Mouse (Mus musculus) CH12.LX (cell line): ENCODE data around the gene Pde4d. TPM values are rescaled to one million over a fixed set of nuclear protein-coding genes. Genes with fewer than 3 reads are reported as not detected.

Source experiments
- DNase-seq: peaks from one replicate; pipeline ENCODE4 v3.0.0-alpha.2; 2013; ENCODE audit errors: extremely low read depth
- H3K27ac ChIP-seq: 2 replicates; pipeline ENCODE4 v1.5.1; 2012; ENCODE audit warnings: low read depth, mild to moderate bottlenecking, control low read depth, moderate library complexity; ENCODE audit not compliant: insufficient read depth
- H3K27me3 ChIP-seq: replicated peaks from 2 replicates; pipeline ENCODE3; 2012; ENCODE audit warnings: inconsistent platforms
- H3K36me3 ChIP-seq, 2 experiments: replicated peaks in 1 of 2; 2 replicates each; pipeline versions ENCODE3 to v1.6.1; 2012; ENCODE audit warnings: inconsistent platforms in 1 of 2, low read length in 1 of 2, mild to moderate bottlenecking in 1 of 2, mixed read lengths in 1 of 2, moderate library complexity in 1 of 2; ENCODE audit not compliant: control insufficient read depth in 1 of 2, insufficient read depth in 1 of 2
- H3K4me1 ChIP-seq, 2 experiments: 2 replicates each; pipeline ENCODE4 v1.6.1; 2012; ENCODE audit warnings: inconsistent platforms in 1 of 2, moderate library complexity in 1 of 2; ENCODE audit not compliant: insufficient read depth in 2 of 2, control insufficient read depth in 1 of 2
- H3K4me2 ChIP-seq: 2 replicates; pipeline ENCODE4 v1.6.1; 2012; ENCODE audit warnings: low read depth, mild to moderate bottlenecking, control low read depth; ENCODE audit not compliant: poor library complexity, insufficient read depth, severe bottlenecking
- H3K4me3 ChIP-seq, 3 experiments: fragments of 150-350 bp in 1 of 3; sonication (generic) in 1 of 3; replicated peaks in 1 of 3; 2 replicates each; pipeline versions ENCODE3 to v1.5.1; 2011 to 2012; ENCODE audit warnings: low read depth in 2 of 3, low read length in 2 of 3, mild to moderate bottlenecking in 2 of 3, moderate library complexity in 2 of 3, control low read depth in 1 of 3, improper control_type of control experiment in 1 of 3, inconsistent platforms in 1 of 3, mixed read lengths in 1 of 3; ENCODE audit not compliant: poor library complexity in 1 of 3
- H3K79me2 ChIP-seq: replicated peaks from 2 replicates; pipeline ENCODE4 v1.6.1; 2012; ENCODE audit warnings: mild to moderate bottlenecking, moderate library complexity; ENCODE audit not compliant: control insufficient read depth, poor library complexity, insufficient read depth, severe bottlenecking; ENCODE audit errors: extremely low read depth
- H3K9ac ChIP-seq: 2 replicates; pipeline ENCODE4 v1.6.1; 2012; ENCODE audit warnings: low read depth, mild to moderate bottlenecking, control low read depth, moderate library complexity; ENCODE audit not compliant: insufficient read depth
- H3K9me3 ChIP-seq: replicated peaks from 2 replicates; pipeline ENCODE3; 2012; ENCODE audit warnings: low read length, inconsistent platforms, mixed read lengths
- CHD1 ChIP-seq: IDR thresholded peaks from 2 replicates; pipeline ENCODE4 v1.6.1; 2012; ENCODE audit warnings: low read depth, low read length, improper control_type of control experiment, inconsistent platforms
- CHD2 ChIP-seq: IDR thresholded peaks from 2 replicates; pipeline ENCODE4 v1.6.1; 2011; ENCODE audit warnings: low read length, improper control_type of control experiment
- CTCF ChIP-seq, 2 experiments: IDR thresholded peaks in 1 of 2; conservative IDR thresholded peaks in 1 of 2; 2 replicates each; pipeline ENCODE4 v1.5.1; 2011 to 2012; ENCODE audit warnings: low read depth in 2 of 2, low read length in 2 of 2, improper control_type of control experiment in 1 of 2, inconsistent platforms in 1 of 2, mild to moderate bottlenecking in 1 of 2, moderate library complexity in 1 of 2
- GABPA ChIP-seq: IDR thresholded peaks from 2 replicates; pipeline ENCODE4 v1.6.1; 2012; ENCODE audit warnings: low read depth, low read length, improper control_type of control experiment, inconsistent platforms; ENCODE audit not compliant: insufficient replicate concordance
- HCFC1 ChIP-seq: IDR thresholded peaks from 2 replicates; pipeline ENCODE4 v1.6.1; 2012; ENCODE audit warnings: low read depth, mild to moderate bottlenecking, inconsistent platforms, low read length, improper control_type of control experiment
- IRF4 ChIP-seq: IDR thresholded peaks from 2 replicates; pipeline ENCODE4 v1.6.1; 2014; ENCODE audit warnings: low read depth, mild to moderate bottlenecking, inconsistent platforms, low read length, improper control_type of control experiment
- KAT2A ChIP-seq: IDR thresholded peaks from 2 replicates; pipeline ENCODE4 v1.6.1; 2012; ENCODE audit warnings: low read length, improper control_type of control experiment, inconsistent platforms; ENCODE audit not compliant: insufficient replicate concordance
- MAZ ChIP-seq: IDR thresholded peaks from 2 replicates; pipeline ENCODE4 v1.6.1; 2012; ENCODE audit warnings: low read depth, mild to moderate bottlenecking, inconsistent platforms, low read length, improper control_type of control experiment, moderate library complexity
- MEF2A ChIP-seq: IDR thresholded peaks from 2 replicates; pipeline ENCODE4 v1.6.1; 2014; ENCODE audit warnings: low read depth, mild to moderate bottlenecking, inconsistent platforms, low read length, improper control_type of control experiment, borderline replicate concordance
- NRF1 ChIP-seq: IDR thresholded peaks from 2 replicates; pipeline ENCODE4 v1.6.1; 2014; ENCODE audit warnings: low read depth, mild to moderate bottlenecking, inconsistent platforms, low read length, improper control_type of control experiment, moderate library complexity
- POLR2A ChIP-seq: IDR thresholded peaks from 2 replicates; pipeline ENCODE4 v1.6.1; 2011; ENCODE audit warnings: low read depth, mild to moderate bottlenecking, improper control_type of control experiment, low read length
- POLR2AphosphoS2 ChIP-seq: IDR thresholded peaks from 2 replicates; pipeline ENCODE4 v1.6.1; 2011; ENCODE audit warnings: low read depth, low read length, improper control_type of control experiment
- RAD21 ChIP-seq: IDR thresholded peaks from 2 replicates; pipeline ENCODE4 v1.6.1; 2011; ENCODE audit warnings: low read depth, mild to moderate bottlenecking, low read length, improper control_type of control experiment, moderate library complexity
- SMC3 ChIP-seq: IDR thresholded peaks from 2 replicates; pipeline ENCODE4 v1.6.1; 2011; ENCODE audit warnings: low read depth, low read length, improper control_type of control experiment
- TBP ChIP-seq: conservative IDR thresholded peaks from 2 replicates; pipeline ENCODE4 v1.6.1; 2011; ENCODE audit warnings: low read depth, low read length, improper control_type of control experiment
- TCF12 ChIP-seq: IDR thresholded peaks from 2 replicates; pipeline ENCODE4 v1.6.1; 2014; ENCODE audit warnings: low read depth, mild to moderate bottlenecking, inconsistent platforms, low read length, improper control_type of control experiment
- UBTF ChIP-seq: IDR thresholded peaks from 2 replicates; pipeline ENCODE4 v1.6.1; 2012; ENCODE audit warnings: low read depth, mild to moderate bottlenecking, inconsistent platforms, low read length, improper control_type of control experiment, moderate library complexity
- USF1 ChIP-seq: IDR thresholded peaks from 2 replicates; pipeline ENCODE4 v1.6.1; 2014; ENCODE audit warnings: low read depth, mild to moderate bottlenecking, inconsistent platforms, low read length, improper control_type of control experiment
- ZC3H11A ChIP-seq: IDR thresholded peaks from 2 replicates; pipeline ENCODE4 v1.6.1; 2012; ENCODE audit warnings: low read depth, mild to moderate bottlenecking, inconsistent platforms, low read length, improper control_type of control experiment
- ZKSCAN1 ChIP-seq: IDR thresholded peaks from 2 replicates; pipeline ENCODE4 v1.6.1; 2012; ENCODE audit warnings: low read depth, inconsistent platforms, low read length, improper control_type of control experiment, borderline replicate concordance
- ZNF384 ChIP-seq: IDR thresholded peaks from 2 replicates; pipeline ENCODE4 v1.6.1; 2012; ENCODE audit warnings: low read depth, low read length, improper control_type of control experiment, inconsistent platforms
- dilution Hi-C: fragments of 300-500 bp; cut with MboI; formaldehyde crosslinking; loops from 2 replicates; pipeline ENCODE4 v1.14.3; 2020; ENCODE audit warnings: low sequenced_read_pairs; ENCODE audit not compliant: extremely low pct_unique_long_range_greater_than_20kb, extremely low pct_ligation_motif_present
- in situ Hi-C: fragments of 300-500 bp; cut with MboI; formaldehyde crosslinking; loops from 3 replicates; pipeline ENCODE4 v1.14.3; 2019; ENCODE audit warnings: low sequenced_read_pairs, low pct_ligation_motif_present, low pct_unique_long_range_greater_than_20kb, mixed read lengths
- polyA plus RNA-seq: library from polyadenylated mRNA; unstranded; fragments of >175 nt; gene quantifications from 2 replicates; pipeline ENCODE4 v1.2.1, GENCODE M21; 2012; ENCODE audit warnings: low read depth; ENCODE audit not compliant: insufficient read length
- total RNA-seq, 2 experiments: library from RNA; depleted of rRNA; stranded (reverse); fragments of 300-350 nt in 1 of 2; fragments of >200 nt in 1 of 2; gene quantifications; 2 replicates each; pipeline ENCODE4 v1.2.3; 2012 to 2014

The Pde4d gene
- total and polyA plus RNA-seq, 3 experiments, result not detected

DNA sequence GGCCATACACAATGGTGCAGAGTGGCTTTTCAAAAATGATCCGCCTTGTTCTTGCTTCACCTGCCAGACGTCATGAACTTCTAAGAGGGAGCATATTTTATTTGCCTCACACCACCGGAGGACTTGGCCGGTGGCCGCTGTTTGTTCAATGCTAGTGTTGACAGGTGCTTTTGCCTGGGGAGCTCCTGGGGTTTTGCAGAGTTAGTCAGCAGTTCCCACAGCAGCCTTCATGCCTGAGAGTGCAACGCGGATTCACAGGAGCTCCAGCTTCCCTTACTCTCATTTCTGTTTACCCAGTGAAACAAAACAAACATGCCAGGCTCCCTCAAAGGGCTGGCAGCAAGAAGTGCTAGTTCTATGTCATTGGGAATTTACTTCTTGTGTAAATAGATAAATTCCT lies 1031.7 kb downstream of the Pde4d start:
- no peak for DNase-seq
- in situ Hi-C loops, result no loop called here
- TF ChIP-seq MAZ (no peak), KAT2A (no peak), ZNF384 (no peak), SMC3 (no peak)
- TF ChIP-seq, all 38 proteins: peak for 0
- Histone ChIP-seq H3K4me2 (no peak overlapping the region), H3K4me1 (no peaks in the 10 kb centered on the region), H3K27me3 (no peaks in the 10 kb centered on the region), H3K9ac (no peak overlapping the region), H3K9me3 (peaks cover 40% of the 10 kb centered on the region), H3K79me2 (no peaks in the 10 kb centered on the region), H3K27ac (no peak overlapping the region), H3K4me3 (no peak overlapping the region), H3K36me3 (no peaks in the 10 kb centered on the region)
- dilution Hi-C loops, result no loop called here

- H3K79me2 ChIP-seq, result no peaks in the 10 kb centered on the region
- H3K4me3 ChIP-seq, result no peak overlapping the region
- dilution Hi-C loops, result no loop called here
- H3K27ac ChIP-seq, result no peak overlapping the region
- no peak for DNase-seq
- peaks cover 45% of the 10 kb centered on the region for H3K9me3 ChIP-seq
- H3K4me1 ChIP-seq, result no peaks in the 10 kb centered on the region
- H3K4me2 ChIP-seq, result no peak overlapping the region
- no peak overlapping the region for H3K9ac ChIP-seq
- in situ Hi-C loops, result no loop called here
- no peaks in the 10 kb centered on the region for H3K36me3 ChIP-seq
- TF ChIP-seq ZKSCAN1 (no peak), GABPA (no peak), IRF4 (no peak), RAD21 (no peak), TCF12 (no peak), NRF1 (no peak), POLR2A (no peak), SMC3 (no peak), KAT2A (no peak), CTCF (conservative IDR thresholded peaks at IDR 0.05 in 1 of 2, IDR thresholded peaks at IDR 0.05 in 1 of 2; ENCODE audit: low read depth in 2 of 2, low read length in 2 of 2) (no peak), CHD2 (no peak), POLR2AphosphoS2 (no peak), USF1 (no peak), UBTF (no peak), MEF2A (no peak), CHD1 (no peak), ZC3H11A (no peak), TBP (no peak), HCFC1 (no peak)
- H3K27me3 ChIP-seq, result no peaks in the 10 kb centered on the region
Observed at GRCm38 (mm10) chr13:109486166-109486565, 1036.4 kb downstream of the Pde4d start.
